Comparison of ENCODE assay signal across 8 mouse cellular contexts in the genomic region with DNA sequence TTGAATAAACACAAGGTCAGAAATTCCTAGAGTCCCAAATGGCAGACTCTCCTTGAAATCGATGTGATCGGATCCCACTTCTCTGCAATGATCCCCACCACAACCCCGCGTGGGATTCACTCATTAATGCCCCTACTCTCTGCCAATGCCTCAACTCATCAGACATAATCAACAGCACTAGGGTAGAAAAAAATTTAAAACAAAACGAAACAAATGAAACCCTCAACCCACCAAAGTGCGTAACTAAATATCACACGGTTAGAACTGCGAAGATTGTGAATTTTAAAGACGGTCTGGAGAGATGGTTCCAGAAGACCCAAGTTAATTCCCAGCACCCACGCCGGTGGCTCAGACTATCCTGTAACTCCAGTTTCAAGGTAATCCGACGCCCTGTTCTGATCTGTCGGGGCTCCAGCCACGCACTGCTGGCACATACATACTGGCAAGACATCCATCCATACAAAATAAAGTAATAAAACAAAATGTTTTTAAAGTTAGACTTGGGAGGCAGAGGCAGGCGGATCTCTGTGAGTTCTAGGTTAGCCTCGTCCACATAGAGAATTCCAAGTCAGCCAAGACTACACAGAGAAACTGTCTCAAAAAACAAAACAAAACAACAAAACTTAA. TPM values are rescaled to one million over a fixed set of nuclear protein-coding genes. Genes with fewer than 3 reads are reported as not detected.
A peak's percentile ranks its signal among the peaks of the same experiment; 100 is the strongest.
DNase-seq lines count a peak whose midpoint lies in the region; ATAC-seq and TF ChIP-seq lines count a peak whose summit lies in the region.

No protein-coding gene starts in this region.

- peak overlapping the region; percentile 57 for H3K4me2 ChIP-seq in embryonic facial prominence, embryonic 14.5 days (ENCODE audit: low read depth, low read length)
- peak overlapping the region; percentile 65 for H3K4me2 ChIP-seq in intestine, postnatal 0 days (replicated peaks; ENCODE audit: low read depth)
- peak overlapping the region; percentile 68 for H3K4me2 ChIP-seq in neural tube, embryonic 15.5 days

- no peak for ATAC-seq in megakaryocyte, adult 5-6 weeks (ENCODE audit: poor library complexity, severe bottlenecking)
- no peak for ATAC-seq in embryonic facial prominence, embryonic 14.5 days (ENCODE audit: low read depth)
- no peak for ATAC-seq in intestine, postnatal 0 days
- ATAC-seq in neural tube, embryonic 15.5 days (ENCODE audit: low FRiP score) = peak; percentile 3; the same call in 1 of the 2 replicates

- H3K4me1 ChIP-seq in megakaryocyte, embryonic 14.5 days = peaks cover 36% of the 10 kb centered on the region
- H3K4me1 ChIP-seq in embryonic facial prominence, embryonic 14.5 days (ENCODE audit: control insufficient read depth, insufficient read depth, low read length) = peaks cover 3% of the 10 kb centered on the region
- H3K4me1 ChIP-seq in intestine, postnatal 0 days (replicated peaks; ENCODE audit: control insufficient read depth, insufficient read depth, low read length) = no peaks in the 10 kb centered on the region
- peaks cover 23% of the 10 kb centered on the region for H3K4me1 ChIP-seq in neural tube, embryonic 15.5 days

- no peaks in the 10 kb centered on the region for H3K27me3 ChIP-seq in megakaryocyte, embryonic 14.5 days (replicated peaks)
- H3K27me3 ChIP-seq in embryonic facial prominence, embryonic 14.5 days (replicated peaks; ENCODE audit: control insufficient read depth, insufficient read depth, low read length) = no peaks in the 10 kb centered on the region
- H3K27me3 ChIP-seq in intestine, postnatal 0 days (replicated peaks; ENCODE audit: control insufficient read depth, insufficient read depth, low read length) = no peaks in the 10 kb centered on the region
- H3K27me3 ChIP-seq in neural tube, embryonic 15.5 days (replicated peaks) = no peaks in the 10 kb centered on the region

- H3K9me3 ChIP-seq in megakaryocyte, embryonic 14.5 days = no peaks in the 10 kb centered on the region
- no peaks in the 10 kb centered on the region for H3K9me3 ChIP-seq in embryonic facial prominence, embryonic 14.5 days (ENCODE audit: control insufficient read depth, low read length)
- H3K9me3 ChIP-seq in intestine, postnatal 0 days (ENCODE audit: control insufficient read depth) = no peaks in the 10 kb centered on the region
- H3K9me3 ChIP-seq in neural tube, embryonic 15.5 days (replicated peaks) = no peaks in the 10 kb centered on the region

- 55% methylated on average over 17 of the region's 17 CpGs for WGBS in embryonic facial prominence, embryonic 14.5 days
- 64% methylated on average over 17 of the region's 17 CpGs for WGBS in intestine, postnatal 0 days
- WGBS in neural tube, embryonic 15.5 days = 68% methylated on average over 17 of the region's 17 CpGs

- DNase-seq in embryonic facial prominence, embryonic 14.5 days (ENCODE audit: low spot score) = peak; percentile 20
- DNase-seq in testis, postnatal 14 days (ENCODE audit: low spot score) = no peak
- DNase-seq in embryo, embryonic 9.5 days (ENCODE audit: extremely low spot score) = no peak
- DNase-seq in layer of hippocampus, postnatal 25 days (ENCODE audit: extremely low spot score in 1 of 2, low spot score in 1 of 2) = no peak

- H3K4me3 ChIP-seq in megakaryocyte, embryonic 14.5 days (replicated peaks) = peak overlapping the region; percentile 99
- peak overlapping the region; percentile 57 for H3K4me3 ChIP-seq in embryonic facial prominence, embryonic 14.5 days (ENCODE audit: low read depth, low read length)
- H3K4me3 ChIP-seq in intestine, postnatal 0 days (ENCODE audit: low read depth, low read length) = peak overlapping the region; percentile 74
- H3K4me3 ChIP-seq in neural tube, embryonic 15.5 days (replicated peaks) = peak overlapping the region; percentile 76

- H3K9ac ChIP-seq in embryonic facial prominence, embryonic 14.5 days (ENCODE audit: low read depth, low read length) = peak overlapping the region; percentile 82
- peak overlapping the region; percentile 80 for H3K9ac ChIP-seq in intestine, postnatal 0 days (ENCODE audit: low read depth, low read length)
- peak overlapping the region; percentile 91 for H3K9ac ChIP-seq in neural tube, embryonic 15.5 days (replicated peaks)

- peaks cover 21% of the 10 kb centered on the region for H3K36me3 ChIP-seq in megakaryocyte, embryonic 14.5 days (replicated peaks; ENCODE audit: low read length)
- peaks cover 7% of the 10 kb centered on the region for H3K36me3 ChIP-seq in embryonic facial prominence, embryonic 14.5 days (ENCODE audit: control insufficient read depth, insufficient read depth, low read length)
- H3K36me3 ChIP-seq in intestine, postnatal 0 days (ENCODE audit: control insufficient read depth, insufficient read depth) = 0 out of 2 replicates have a peak, but pooled peaks cover 4% of the 10 kb centered on the region
- no peaks in the 10 kb centered on the region for H3K36me3 ChIP-seq in neural tube, embryonic 15.5 days

- TF ChIP-seq CTCF in intestine, postnatal 0 days (IDR thresholded peaks at IDR 0.05; ENCODE audit: low read depth) = no peak

- H3K27ac ChIP-seq in embryonic facial prominence, embryonic 14.5 days (replicated peaks; ENCODE audit: low read depth, low read length) = no peak overlapping the region
- H3K27ac ChIP-seq in intestine, postnatal 0 days (ENCODE audit: low read depth, low read length) = no peak overlapping the region
- no peak overlapping the region; the same call in 1 of the 2 replicates for H3K27ac ChIP-seq in neural tube, embryonic 15.5 days (replicated peaks)

RNA-seq across cellular contexts. Expression of a gene that starts 0.8 kb away (rescaled TPM):
- polyA plus RNA-seq in megakaryocyte, embryonic 14.5 days (2012; ENCODE audit: insufficient read depth, low replicate concordance) = 1.5 TPM in 1 of 2 replicates, not detected in the other
- total RNA-seq in megakaryocyte, adult 5-6 weeks (2015) = 24.5 and 31.4 TPM in 2 replicates
- total RNA-seq in megakaryocyte, adult 5-6 weeks (2017) = 25.9 and 26.3 TPM in 2 replicates
- 43.2 and 49.3 TPM in 2 replicates for polyA plus RNA-seq in embryonic facial prominence, embryonic 14.5 days (2014; fragmentation: Nextera tagmentation; extraction: Ambion mirVana)
- 10.8 and 10.9 TPM in 2 replicates for polyA plus RNA-seq in intestine, postnatal 0 days (2015; fragmentation: Nextera tagmentation; extraction: Ambion mirVana)
- polyA plus RNA-seq in neural tube, embryonic 15.5 days (2015; fragmentation: Nextera tagmentation; extraction: Ambion mirVana) = 29.9 and 34.8 TPM in 2 replicates
- total RNA-seq in layer of hippocampus, postnatal 25 days (2021) = 10 to 100 TPM; 51.5 to 53.6 TPM
